Mouse (Mus musculus) thymus, postnatal 10 days (tissue): ENCODE measurements around the gene Cdk7.

Experiments
- DNase-seq, 2 experiments: peaks; one replicate each; pipeline ENCODE4 v3.0.0; 2021; ENCODE audit warnings: low spot score in 2 of 2

The Cdk7 gene

GRCm38 (mm10) chr13:100725194-100725593 is 5.5 kb downstream of the Cdk7 start:
- DNase-seq: no peak

GRCm38 (mm10) chr13:100724051-100724754 is 6.5 kb downstream of the Cdk7 start:
- DNase-seq: no peak

DNA sequence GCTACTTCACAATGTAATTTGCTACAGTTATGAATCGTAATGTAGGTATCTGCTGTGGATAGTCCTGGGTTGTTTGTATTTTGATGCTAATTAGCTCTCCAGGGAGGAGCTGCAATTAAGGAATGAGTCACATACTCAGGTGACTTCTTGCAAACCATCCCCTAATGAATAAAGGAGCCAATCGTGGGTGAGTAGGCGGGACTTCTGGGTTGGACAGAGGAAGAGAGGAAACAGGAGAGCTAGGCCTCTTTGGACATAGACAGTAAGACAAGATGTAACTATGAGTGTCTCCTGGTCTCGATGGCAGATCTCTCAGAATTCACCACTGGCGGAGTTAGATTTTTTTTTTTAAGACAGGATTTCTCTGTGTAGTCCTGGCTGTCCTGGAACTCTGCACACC is 9.1 kb downstream of the Cdk7 start:
- DNase-seq: no peak

GRCm38 (mm10) chr13:100715467-100715866 is 15.3 kb downstream of the Cdk7 start:
- DNase-seq: no peak

DNA sequence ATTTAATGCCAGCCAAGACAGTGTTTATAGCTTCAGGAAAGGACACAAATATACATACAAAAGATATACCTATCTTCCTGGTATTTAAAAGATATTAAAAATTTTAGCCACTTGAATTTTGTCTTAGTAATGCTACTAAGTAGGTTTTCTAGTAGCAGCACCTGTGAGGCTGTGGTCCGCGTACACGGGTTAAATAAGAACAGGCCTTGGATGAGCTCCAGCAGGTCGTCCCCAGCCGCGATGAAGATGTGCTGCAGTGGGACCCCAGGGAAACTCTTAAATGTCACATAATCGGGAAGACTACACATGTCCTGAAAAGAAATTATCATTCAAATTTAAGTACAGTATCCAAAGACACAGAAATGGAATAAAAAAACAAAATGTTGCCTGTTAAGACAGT is 24.5 kb downstream of the Cdk7 start:
- DNase-seq: no peak

DNA sequence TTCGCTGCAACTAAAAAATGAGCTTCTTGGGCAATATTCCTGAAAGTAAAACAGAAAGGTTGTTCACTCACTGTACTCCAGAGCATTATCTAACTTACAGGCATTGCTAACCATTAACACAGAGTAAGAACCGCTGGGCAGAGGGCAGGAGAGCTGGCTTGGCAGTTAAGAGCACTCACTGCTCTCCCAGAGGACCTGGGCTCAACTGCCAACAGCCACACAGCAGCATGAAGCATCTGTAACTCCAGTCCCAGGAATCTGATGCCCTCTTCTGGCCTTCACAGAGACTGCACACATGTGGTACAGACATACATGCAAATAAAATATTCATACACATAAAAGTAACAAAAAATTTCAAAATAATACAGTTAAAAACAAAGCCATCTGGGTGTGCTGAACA is 27.3 kb downstream of the Cdk7 start:
- DNase-seq: no peak

DNA sequence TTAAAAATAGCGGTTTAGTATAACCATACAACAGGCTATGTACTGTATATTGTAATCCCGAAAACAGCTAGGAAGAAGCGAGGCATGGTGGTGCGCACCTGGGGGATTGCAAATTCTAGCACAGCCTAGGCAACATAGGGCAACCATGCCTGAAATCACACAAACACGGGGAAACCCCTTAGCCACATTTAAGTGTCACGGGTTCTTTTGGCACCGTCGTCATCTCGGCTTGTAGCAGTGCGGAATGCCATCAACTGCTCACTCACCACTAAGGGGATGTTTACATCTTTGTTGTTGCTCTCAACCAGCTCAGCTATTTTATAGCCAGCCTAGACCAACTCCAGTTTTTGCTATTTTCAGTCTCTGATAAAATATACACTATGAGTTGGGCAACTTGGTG is 31.9 kb downstream of the Cdk7 start:
- no peak for DNase-seq

GRCm38 (mm10) chr13:100697541-100697940 is 33.2 kb downstream of the Cdk7 start:
- DNase-seq: no peak

DNA sequence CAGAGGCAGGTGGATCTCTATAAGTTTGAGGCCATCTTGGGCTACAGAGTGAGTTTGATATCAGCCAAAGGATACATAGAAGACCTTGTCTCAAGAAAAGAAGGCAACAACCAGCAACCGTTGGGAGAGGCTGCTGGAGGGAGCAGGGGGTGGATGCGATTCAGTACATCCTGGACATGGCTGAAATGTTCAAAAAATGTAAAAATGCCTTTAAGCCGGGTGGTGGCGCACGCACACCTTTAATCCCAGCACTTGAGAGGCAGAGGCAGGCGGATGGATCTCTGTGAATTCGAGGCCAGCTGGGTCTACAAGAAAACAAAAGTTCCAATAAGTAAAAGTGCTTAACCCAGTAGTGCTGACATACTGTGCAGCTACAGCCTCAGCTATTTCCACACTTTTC is 43.2 kb downstream of the Cdk7 start:
- DNase-seq: no peak

- no peak for DNase-seq
Observed at GRCm38 (mm10) chr13:100684355-100684754, 46.4 kb downstream of the Cdk7 start.

GRCm38 (mm10) chr13:100682837-100683236 is 47.9 kb downstream of the Cdk7 start:
- DNase-seq: no peak

DNA sequence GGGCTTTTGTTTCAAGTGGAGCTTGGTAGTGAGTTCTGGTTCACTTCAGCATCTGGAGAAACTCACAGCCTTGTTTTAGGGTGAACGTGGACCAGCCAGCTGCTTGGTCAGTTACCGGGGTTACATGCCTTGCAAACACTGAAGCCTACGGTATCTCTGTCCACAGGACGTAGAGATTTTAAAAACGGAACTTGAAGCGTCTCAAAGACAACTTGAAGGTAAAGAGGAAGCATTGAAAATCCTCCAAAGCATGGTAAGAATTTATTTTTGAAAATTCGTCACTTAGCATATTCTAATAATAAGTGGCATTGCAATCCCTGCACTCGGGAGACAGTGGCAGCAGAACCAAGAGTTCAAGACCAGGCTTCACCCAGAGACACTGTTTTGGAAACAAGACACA is 49.1 kb downstream of the Cdk7 start:
- no peak for DNase-seq

DNA sequence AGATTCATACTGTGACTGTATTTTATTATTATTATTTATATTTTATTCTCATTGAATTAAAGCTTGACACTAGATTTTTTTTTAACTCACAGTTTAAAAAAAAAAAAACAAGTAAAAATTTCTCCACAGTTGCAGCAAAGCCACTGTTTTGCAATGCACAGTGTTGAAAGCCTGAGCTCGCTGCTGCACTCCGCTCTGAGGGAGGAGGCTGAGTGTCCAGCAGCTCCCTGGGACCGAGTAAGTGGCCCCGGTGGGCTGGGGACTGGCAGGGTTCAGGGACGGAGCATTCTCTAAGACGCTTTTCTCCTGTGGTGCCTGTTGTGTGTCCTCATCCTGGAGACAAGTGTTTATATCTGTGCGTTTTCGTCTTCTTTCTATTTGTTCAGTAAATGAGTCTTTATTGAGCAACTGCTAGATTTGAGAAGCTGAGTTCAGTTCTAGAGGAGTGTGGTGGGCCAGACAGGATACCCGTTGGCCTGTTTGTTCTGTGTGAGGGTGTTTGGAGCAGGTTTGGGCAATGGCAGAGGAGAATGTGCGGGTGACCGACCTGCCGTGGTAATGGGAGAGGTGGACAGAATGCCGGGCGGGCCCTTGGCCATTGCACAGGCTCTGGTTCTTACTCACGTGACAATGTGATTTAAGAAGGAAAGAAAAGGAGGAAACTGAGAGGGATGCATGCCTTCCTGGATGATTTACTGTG is 54.7 kb downstream of the Cdk7 start:
- no peak for DNase-seq

DNA sequence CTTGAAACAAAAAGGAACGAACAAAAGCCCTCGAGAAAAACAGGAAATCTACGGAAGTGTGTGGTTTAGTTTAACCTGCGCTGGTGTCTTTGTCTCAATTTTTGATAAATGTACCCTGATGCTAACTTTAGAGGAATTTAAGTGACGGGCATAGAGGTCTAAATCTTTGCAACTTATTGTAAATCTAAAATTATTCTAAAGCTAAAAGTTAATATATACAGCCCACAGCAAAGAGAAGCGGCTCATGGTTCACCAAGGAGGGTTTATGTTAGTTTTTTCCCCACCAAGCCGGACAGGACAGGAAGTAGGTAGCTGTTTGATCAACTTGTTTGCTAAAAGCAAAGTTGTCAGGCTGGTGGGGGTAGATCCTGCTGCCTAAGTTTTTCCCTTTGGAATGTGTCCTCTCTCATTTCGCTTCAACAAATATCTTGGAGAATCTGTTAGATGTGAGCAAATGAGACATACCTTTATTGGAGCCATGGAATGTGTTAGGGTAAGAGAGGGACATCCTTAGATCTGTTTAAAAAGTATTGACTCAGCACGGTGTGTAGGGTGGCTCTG is 60.5 kb downstream of the Cdk7 start:
- DNase-seq: peak in 1 of 2 experiments; percentile 12

DNA sequence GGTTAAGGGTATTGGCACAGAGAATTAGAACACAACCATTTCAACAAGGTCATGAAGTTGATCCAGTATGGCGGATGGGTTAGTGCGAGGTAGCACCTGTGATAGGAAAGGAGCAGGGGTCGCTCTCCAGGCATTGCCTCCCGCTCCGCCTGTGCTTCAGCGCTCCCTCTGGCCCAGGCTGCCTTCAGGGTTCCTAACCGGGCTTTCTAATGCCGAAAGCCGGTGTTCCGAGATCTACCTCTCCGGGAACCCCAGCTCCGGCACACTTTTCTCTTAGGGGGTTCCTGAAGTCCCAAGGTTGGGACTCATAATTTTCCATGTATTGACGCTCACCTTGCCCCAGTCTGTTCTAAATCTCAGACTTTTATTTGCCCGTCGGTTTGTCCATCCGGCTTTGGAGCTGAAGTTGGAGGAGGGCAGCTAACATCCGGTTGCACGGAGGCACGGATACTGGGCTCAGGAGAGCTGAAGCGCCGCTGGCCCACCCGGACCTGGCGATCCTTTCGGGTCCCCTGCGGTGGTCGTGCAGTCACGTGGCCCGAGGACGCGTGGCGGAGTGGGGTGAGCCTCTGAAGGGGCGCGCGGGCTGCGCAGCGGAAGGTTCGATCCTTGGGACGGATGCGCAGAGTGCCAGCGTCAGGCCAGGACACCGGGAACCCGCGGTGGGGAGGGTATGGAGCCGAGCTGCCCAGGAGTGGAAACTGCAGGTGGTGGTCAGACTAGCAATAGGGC is 61.3 kb downstream of the Cdk7 start, which contains the start of gene Ccdc125:
TSS of gene Ccdc125 (plus strand) at position 427 of the 732 bp plus-strand sequence.
- DNase-seq: peak; percentile 18 to 31

- DNase-seq: peak in 1 of 2 experiments; percentile 58
Observed at GRCm38 (mm10) chr13:100659864-100660456, 70.8 kb downstream of the Cdk7 start.

- no peak for DNase-seq
Observed at GRCm38 (mm10) chr13:100658091-100658490, 72.6 kb downstream of the Cdk7 start.
